Mouse (Mus musculus) forebrain, embryonic 16.5 days (tissue): Measurements from ENCODE around the gene Kdm3a. TPM values are rescaled to one million over a fixed set of nuclear protein-coding genes. Genes with fewer than 3 reads are reported as not detected.
A peak's percentile ranks its signal among the peaks of the same experiment; 100 is the strongest.

ENCODE experiments used
- ATAC-seq: fragments of 200-750 bp; cut with Nextera tagmentation; 2 replicates; pipeline ENCODE4 v1.8.0; 2017; ENCODE audit warnings: mild to moderate bottlenecking, moderate library complexity
- H3K27ac ChIP-seq: fragments of 300-500 bp; sonication (generic); 2 replicates; pipeline ENCODE4 v1.5.1; 2014; ENCODE audit warnings: low read length, control low read depth
- H3K27me3 ChIP-seq: fragments of 300-500 bp; sonication (generic); replicated peaks from 2 replicates; pipeline ENCODE4 v1.6.1; 2014; ENCODE audit warnings: low read length; ENCODE audit not compliant: control insufficient read depth, insufficient read depth
- H3K36me3 ChIP-seq: fragments of 300-500 bp; sonication (generic); 2 replicates; pipeline ENCODE4 v1.6.1; 2014; ENCODE audit not compliant: control insufficient read depth, insufficient read depth
- H3K4me1 ChIP-seq: fragments of 300-500 bp; sonication (generic); replicated peaks from 2 replicates; pipeline ENCODE4 v1.6.1; 2014; ENCODE audit warnings: low read length; ENCODE audit not compliant: control insufficient read depth, insufficient read depth
- H3K4me2 ChIP-seq: fragments of 300-500 bp; sonication (generic); 2 replicates; pipeline ENCODE4 v1.6.1; 2014; ENCODE audit warnings: mild to moderate bottlenecking, low read length, control low read depth
- H3K4me3 ChIP-seq: fragments of 300-500 bp; sonication (generic); replicated peaks from 2 replicates; pipeline ENCODE4 v1.5.1; 2014; ENCODE audit warnings: mild to moderate bottlenecking, low read length, control low read depth
- H3K9ac ChIP-seq: fragments of 300-500 bp; sonication (generic); replicated peaks from 2 replicates; pipeline ENCODE4 v1.6.1; 2014; ENCODE audit warnings: low read depth, low read length, control low read depth
- H3K9me3 ChIP-seq: fragments of 300-500 bp; sonication (generic); 2 replicates; pipeline ENCODE4 v1.6.1; 2016; ENCODE audit warnings: low read length; ENCODE audit not compliant: control insufficient read depth
- WGBS: fragments of 180-500 bp; shearing (Covaris S2); extraction: QIAGEN DNeasy Blood & Tissue Kit; methylation state at CpG from one replicate; pipeline ENCODE4 v1.1.7; 2014; 5-methylcytosine and 5-hydroxymethylcytosine counted together
- polyA plus RNA-seq: library from polyadenylated mRNA; unstranded; fragments of >200 nt; fragmentation: Nextera tagmentation; extraction: Ambion mirVana; gene quantifications from 2 replicates; pipeline ENCODE4 v1.2.1, GENCODE M21; 2015

Gene Kdm3a
- polyA plus RNA-seq, 1 experiment from 2014 or later: 60.1 TPM

GRCm38 (mm10) chr6:71543686-71544499, 88.9 kb downstream of the Kdm3a start, which contains the start of gene Chmp3:
Gene Chmp3, plus strand, starts transcription at chr6:71543797.
- under 1% methylated on average over 59 of the region's 59 CpGs for WGBS
- Histone ChIP-seq H3K27me3 (no peaks in the 10 kb centered on the region), H3K4me1 (peaks cover 7% of the 10 kb centered on the region), H3K4me3 (peak within 1 kb of the TSS; percentile 94), H3K27ac (peak within 1 kb of the TSS; percentile 96), H3K4me2 (peak within 1 kb of the TSS; percentile 63), H3K9me3 (no peaks in the 10 kb centered on the region), H3K36me3 (peaks cover 3% of the 10 kb centered on the region; the same call in 1 of the 2 replicates), H3K9ac (peak within 1 kb of the TSS; percentile 94)
- ATAC-seq: peak; percentile 99

Other genes with a start within 250 kb of the Kdm3a start
- 8.4 and 9.4 TPM in 2 replicates for gene Rmnd5a, start 192.4 kb downstream of the Kdm3a start, polyA plus RNA-seq
- 22.1 and 24.8 TPM in 2 replicates for gene Rnf103, start 139.1 kb downstream of the Kdm3a start, polyA plus RNA-seq
- gene Chmp3, start 89.2 kb downstream of the Kdm3a start, polyA plus RNA-seq: 66.8 and 70.1 TPM in 2 replicates
- gene Reep1, start 74.6 kb upstream of the Kdm3a start, polyA plus RNA-seq: 217 and 239 TPM in 2 replicates
- 42.9 and 43.8 TPM in 2 replicates for gene Mrpl35, start 194.0 kb upstream of the Kdm3a start, polyA plus RNA-seq
- gene Immt, start 198.3 kb upstream of the Kdm3a start, polyA plus RNA-seq: 148 and 155 TPM in 2 replicates